Mouse (Mus musculus): ENCODE measurements around the gene Col17a1.

Col17a1 gene

DNA sequence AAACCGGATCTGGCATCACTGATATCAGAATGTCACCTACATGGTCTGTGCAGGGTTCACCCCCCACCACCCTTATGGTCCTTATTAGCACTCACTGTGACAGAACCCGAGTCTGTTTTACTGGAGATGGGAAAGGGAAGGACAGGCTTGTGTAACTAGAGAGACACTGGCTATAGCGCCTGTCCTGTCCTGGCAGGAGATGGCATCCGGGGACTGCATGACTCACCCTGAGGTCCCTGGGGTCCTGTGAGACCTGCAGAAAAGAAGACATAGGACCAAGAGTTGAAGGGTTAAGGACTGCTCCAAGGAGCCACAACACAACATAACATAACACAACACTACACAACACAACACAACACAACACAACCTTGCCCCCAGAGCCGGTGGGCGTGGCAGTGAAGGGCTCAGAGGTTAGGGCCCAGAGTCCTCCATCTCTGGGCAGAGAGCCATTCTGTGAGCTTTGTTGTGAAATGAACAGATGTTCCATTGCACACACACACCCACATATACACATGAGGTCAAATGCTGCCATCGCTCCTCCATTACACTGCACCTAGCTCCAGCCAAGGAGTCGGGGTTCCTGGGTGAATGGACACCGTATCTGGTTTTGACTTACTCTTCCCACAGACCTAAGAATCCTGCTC is 32.0 kb downstream of the Col17a1 start:
- DNase-seq, result no peak

DNA sequence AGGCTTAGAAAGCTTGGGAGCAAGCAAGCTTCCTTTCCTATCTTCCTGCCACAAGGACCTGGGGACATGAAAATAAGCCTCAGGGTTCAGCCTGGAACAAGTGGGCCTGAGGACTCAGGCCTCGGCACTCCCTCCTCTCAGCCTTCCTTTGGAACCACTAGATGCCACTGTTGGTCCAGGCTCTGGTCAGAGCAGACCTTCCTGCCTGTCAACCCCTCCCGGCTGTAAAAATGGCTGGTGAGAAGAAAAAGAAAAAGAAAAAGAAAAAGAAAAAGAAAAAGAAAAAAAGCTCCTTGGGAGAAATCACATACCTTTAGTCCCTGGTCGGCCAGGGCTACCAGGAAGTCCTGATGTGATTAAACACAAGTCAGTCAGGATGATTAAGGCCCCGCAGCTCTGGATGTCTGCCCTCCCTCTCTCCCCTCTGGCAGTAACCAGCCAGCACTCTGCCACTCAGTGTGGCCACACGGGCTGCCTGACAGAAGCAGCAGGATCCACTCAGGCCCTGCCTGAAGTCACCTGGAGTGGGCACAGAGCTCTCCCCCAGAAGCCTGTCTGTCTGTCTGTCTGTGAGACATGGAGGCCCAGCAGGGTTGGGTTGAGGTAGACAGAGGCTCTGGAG is 32.9 kb downstream of the Col17a1 start:
- peak; percentile 17 to 24 for DNase-seq

GRCm38 (mm10) chr19:47654896-47655295 is 37.0 kb downstream of the Col17a1 start:
- DNase-seq, result no peak

DNA sequence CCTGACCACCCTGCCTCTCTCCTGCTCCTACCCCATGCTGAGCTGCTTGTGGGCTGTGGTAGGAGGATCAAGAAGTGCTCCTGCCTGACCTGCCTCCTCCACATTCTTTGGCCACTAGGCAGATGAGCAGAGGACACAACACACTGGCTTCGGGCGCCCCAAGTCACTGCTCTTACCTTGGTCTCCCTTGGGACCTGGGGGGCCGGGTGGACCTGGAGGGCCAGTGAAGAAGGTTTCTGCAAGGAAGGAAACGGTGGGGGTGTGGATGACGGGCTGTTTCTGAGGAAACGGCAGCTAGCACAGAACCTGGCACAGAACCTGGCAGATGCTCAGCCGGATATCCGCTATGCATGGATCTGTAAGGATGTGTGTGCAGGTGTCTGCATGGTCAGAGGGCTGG is 38.7 kb downstream of the Col17a1 start:
- DNase-seq, result no peak

GRCm38 (mm10) chr19:47652255-47652654 is 39.6 kb downstream of the Col17a1 start:
- DNase-seq, result no peak

GRCm38 (mm10) chr19:47651160-47651480 is 40.8 kb downstream of the Col17a1 start:
- DNase-seq, result no peak

DNA sequence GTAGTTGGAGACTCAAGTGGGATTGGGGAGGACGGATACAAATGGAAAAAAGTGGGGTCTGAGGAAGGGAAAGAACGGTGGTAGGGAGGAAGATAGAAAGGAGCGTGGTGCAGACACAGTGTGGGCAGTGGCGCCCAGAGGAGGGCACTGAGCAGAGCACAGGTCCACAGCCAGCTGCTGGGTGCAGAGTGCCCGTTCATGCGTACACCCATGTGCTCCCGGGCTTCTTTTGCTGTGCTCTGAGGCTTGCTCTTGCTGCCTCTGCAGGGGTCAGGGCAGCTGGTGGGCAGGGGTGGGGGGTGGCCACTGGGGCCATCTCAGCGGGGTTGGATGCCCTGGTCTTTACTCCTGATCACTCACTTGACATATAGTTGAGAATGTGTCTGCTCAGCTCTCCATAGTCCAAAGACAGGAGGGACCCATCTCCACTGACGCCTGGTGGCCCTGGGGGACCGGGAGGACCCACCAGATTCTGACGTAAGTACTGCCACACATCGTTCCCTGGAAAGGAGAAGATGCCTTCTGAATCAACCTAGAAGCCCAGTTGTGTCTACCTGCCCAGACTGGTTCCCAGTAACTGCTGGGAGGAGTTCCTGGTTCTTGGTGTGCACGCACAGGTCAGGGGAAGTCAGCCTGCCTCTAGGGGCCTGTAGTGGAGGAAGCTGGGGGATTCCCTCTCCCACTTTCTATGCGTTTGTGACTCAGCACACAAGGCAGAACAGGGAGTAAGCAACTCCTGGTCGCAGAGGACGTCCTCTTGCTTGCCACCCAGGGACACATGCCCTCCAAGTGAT is 41.3 kb downstream of the Col17a1 start:
- no peak for DNase-seq

DNA sequence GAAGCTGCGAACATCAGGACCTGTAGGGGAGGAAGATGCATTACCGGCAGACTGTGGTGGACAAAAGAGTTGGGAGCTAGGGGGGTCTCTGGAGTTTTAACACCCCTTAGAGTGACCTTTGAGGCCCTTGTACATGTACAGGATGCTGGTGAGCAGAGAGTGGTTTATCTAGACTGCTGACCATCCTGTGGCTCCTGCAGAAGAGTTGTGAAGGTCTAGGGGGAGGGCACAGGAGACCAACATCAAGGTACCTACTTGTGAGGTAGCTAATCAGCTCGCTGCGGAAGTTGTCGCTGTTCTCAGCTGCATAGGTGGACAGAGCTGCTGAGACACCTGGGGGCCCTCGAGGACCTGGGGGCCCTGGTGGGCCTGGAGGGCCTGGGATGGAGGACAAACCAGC is 42.8 kb downstream of the Col17a1 start:
- no peak for DNase-seq

- peak in 1 of 2 experiments; percentile 7 for DNase-seq
Measured at GRCm38 (mm10) chr19:47646508-47647120, 45.3 kb downstream of the Col17a1 start.

- no peak for DNase-seq
Measured at GRCm38 (mm10) chr19:47645583-47645982, 46.3 kb downstream of the Col17a1 start.

- DNase-seq, result no peak
Measured at GRCm38 (mm10) chr19:47643910-47644309, 48.0 kb downstream of the Col17a1 start.

- no peak for DNase-seq
Measured at GRCm38 (mm10) chr19:47635380-47635779, 56.5 kb downstream of the Col17a1 start.

DNA sequence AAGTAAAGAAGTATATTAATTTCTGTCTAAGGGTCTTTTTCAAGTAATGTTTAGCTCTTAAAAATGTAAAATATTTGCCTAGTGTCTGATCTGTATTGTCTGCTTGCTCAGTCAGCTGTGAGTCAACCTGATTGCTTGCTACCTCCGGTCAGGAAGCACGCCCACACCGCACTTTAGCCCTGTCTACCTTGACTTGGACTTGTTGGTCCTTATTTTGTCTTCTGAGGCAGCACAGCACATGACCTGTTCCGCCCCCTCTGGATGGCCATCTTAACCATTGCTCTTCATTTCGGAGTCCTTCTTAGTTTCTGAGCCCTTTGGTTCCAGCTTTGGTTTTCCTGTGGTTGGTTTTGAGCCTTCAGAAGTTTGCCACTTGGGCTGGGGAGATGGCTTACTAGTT is 60.1 kb downstream of the Col17a1 start:
- DNase-seq, result peak in 1 of 2 experiments; percentile 9

DNA sequence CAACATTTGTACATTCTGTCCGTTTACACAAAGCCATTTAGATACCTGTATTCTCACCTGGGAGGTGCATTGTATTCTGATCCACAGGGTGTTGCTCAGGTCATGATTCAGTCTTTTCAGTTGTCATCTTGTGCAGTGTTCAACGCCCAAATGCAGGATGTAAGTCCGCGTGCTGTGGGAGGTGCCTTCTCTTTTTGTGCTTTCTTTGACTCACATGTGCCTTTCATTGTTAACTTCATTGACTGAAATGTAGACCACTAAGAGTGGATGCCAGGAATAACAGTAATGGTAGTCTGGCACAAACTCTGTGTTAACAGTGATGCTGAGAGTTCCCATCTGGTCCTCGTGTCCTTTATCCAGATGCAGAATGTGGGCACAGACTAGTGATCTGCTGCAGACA is 61.5 kb downstream of the Col17a1 start:
- DNase-seq, result no peak

DNA sequence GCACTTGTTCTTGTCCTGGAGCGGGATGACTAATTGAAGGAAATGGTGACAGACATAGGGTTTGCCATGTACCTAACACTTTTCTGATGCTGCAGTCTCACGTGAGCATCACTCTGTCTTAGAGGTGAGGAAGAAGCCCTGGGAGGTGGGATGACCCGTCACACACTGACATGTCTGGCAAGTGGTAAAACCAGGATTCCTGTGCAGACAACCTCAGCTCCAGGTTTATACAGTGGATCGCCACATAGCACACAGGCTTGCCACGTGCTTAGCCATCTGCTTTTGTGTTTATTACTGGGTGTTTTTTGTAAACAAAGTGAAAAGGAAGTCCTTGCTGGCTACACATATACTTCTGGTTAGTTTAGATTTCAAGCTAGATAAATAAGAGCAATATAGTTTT is 62.8 kb downstream of the Col17a1 start:
- DNase-seq, result no peak

GRCm38 (mm10) chr19:47627450-47627849 is 64.4 kb downstream of the Col17a1 start:
- DNase-seq, result no peak

DNA sequence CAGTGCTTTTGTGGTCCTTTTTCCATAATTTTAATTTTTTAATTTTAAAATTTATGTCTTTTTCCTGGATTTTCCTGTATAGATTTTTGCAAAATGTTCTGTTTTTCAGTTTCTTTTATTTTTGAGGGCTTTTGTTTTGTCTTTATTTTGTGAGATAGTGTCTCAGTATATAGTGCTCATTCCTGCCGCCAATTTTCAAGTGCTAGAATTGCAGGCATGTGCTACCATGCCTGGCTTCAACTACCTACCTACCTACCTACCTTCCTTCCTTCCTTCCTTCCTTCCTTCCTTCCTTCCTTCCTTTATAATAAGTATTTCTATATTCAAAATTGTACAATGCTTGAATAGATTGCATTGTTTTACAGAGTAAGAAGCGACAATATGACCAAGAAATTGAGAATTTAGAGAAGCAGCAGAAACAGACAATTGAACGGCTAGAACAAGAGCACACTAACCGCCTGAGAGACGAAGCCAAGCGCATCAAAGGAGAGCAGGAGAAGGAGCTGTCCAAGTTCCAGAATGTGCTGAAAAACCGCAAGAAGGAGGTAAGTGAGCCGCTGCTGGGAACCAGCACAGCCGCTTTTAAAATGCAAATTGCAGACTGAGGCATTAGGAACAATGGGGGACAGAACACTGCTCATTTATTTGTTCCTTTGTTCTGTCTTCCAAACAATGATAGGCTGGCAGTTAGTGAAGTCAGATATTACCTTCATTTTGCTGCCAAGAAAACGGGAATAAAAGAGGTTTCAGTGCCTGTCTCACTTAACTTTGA is 66.8 kb downstream of the Col17a1 start:
- no peak for DNase-seq

- no peak for DNase-seq
Measured at GRCm38 (mm10) chr19:47621478-47621877, 70.4 kb downstream of the Col17a1 start.

GRCm38 (mm10) chr19:47613442-47613841 is 78.5 kb downstream of the Col17a1 start:
- DNase-seq, result no peak

DNA sequence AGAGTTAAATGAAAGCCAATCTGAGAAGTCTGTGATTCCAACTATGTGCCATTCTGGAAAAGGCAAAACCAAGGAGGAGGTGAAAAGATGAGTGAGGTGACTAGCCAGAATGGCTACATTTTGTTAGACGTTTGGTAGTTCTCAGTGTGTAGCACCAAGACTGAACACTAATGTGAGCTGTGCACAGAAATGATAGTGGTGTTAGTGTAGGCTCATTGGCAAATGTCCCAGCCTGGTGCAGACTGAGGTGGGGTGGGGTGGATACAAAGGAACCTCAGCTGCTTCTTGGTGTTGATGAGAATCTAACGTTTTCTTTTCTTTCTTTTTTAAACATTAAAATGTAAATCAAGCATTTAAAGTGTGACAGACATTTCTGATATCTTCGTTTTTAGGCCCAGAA is 83.4 kb downstream of the Col17a1 start:
- DNase-seq, result no peak

Data from kidney, adult 8-10 months (tissue).